Mouse (Mus musculus) cerebellum, adult 11-12 months (tissue): ENCODE measurements around the gene Sufu.

ENCODE experiments used
- DNase-seq: peaks from one replicate; pipeline ENCODE4 v3.0.0; 2022

Sufu gene

DNA sequence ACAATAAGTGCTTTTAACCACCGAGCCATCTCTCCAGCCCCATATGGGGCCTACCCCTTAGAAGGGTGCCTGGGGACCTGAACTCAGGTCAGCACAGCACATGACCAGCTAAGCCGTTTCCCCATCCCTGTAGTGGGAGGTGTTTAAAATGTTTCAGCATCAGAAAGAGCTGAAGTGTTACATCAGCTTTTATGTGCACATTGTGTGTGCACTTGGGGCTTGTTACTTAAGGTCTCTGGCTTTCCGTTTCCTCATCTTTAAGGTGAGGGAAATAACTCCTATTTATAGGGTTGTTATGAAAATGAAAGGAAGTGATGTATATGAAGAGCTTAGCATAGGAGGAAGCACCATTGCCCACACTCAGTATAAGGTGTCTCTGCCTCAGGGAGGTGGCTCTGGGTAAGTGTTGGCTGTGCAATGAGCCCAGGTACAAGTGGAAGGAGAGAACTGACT, 70.4 kb downstream of the Sufu start:
- no peak for DNase-seq

DNA sequence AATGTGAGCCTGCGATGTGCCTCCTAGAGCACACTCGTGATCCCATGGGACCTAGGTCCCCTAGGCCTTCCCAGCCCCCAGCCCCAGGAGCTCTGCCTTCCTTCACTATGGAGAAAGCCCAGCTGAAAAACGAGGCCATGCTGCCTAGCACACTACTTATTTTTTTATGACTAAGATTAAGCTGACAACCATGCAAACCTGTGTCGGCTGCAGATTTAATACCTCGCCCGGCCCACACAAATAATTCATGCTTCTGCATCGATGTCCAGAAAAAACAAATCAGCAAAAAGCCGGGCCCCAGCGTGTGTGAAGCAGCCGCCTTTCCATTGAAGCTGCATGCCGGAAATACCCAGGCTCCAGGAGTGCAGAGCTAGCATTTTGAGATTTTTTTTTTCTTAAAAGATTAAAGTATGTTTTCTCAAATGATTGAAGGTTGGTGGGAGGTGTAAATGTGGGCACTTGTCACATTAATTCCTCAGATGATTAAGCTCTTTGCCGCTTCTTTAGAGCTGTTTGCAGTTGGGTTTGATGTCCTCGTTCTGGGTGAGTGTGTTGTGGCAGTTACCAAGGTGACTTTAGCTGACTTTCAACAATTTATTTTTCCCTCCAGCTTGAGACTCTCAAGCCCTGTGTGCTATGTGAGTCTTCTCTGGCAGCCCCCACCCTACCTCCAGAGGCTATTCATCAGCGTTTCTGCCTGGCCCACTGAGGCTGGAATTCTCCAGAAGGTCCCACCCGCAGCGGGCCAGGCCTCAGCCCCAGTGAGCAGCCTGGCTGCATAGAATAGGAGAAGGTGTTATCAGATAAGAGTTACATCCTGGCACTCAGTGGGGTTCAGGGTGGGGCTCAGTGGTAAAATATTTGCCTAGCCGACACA, 73.9 kb downstream of the Sufu start:
- no peak for DNase-seq

DNA sequence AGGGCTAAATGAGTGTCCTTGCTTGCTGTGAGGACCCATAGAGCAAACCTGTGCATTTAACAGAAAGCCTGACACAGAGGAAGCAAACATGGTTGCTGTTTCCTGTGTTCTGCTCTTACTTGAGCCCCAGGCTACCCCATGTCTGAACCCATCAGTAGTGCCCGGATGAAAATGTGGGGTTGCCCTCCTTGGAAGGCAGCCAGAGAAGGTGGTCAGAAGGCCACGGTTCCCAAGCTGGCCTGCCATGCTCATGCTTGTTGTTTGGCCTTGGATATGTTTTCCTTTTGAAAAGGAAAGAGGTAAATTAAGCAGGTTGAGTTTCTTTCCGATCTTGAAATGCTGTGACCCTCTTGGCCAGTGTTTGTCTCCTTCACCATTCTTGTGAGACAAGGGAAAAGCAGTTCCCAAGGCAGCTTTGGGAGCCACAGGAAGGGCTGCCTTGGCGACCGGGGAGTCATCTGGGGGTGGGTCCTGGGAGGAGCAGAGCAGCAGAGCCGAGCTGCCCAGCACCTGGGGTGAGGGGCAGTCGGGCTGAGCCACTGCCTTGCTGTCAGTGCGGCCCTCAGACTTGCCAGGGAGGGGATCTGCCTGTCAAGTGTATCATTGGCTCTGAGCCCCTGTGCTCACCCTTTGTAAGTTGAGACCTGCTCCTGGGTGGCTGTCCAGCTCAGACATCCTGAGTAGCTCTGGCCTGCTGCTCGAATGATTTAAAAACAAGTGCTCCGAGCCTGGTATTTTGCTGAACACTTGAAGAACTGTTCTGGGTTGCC, 74.8 kb downstream of the Sufu start:
- no peak for DNase-seq

DNA sequence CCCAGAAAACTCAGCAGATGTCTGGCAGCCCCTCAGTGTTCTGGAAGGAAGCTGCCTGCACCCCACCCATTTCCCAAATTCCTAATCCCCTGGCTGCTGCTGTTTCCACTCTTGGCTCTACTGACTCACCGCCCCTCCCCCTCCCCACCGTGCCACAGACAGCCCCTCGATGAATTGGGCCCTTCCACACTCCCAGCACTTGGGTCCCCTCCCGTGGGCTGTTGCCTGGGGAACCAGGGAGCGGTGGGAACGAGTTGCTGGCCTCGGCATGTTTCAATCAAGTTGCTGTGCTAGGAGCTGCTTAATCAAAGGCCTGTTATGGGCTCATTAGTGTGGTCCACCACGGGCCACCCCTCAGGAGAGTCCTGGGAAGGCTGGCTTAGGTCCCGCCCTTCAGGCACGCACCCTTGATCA, 80.7 kb downstream of the Sufu start:
- DNase-seq: no peak

DNA sequence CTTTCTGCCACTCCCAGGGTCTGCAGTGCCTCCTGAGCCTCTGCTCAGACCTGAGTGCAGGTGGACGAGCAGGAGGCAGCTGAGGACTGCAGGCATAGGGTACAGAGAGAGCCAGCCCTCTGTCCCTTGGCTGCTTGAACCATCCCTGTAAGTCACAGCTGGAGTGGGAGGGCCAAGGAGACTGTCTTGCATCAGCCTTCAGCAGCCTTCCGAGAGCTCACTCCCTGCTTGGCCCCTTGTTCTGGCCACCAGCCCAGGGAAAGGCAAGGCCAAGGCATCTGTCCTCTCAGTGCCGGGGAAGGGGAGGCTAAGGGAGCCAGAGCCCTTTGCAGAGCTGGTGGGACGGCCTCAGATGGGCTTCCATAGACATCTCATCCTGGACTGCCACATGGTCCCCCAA, 81.5 kb downstream of the Sufu start:
- no peak for DNase-seq

DNA sequence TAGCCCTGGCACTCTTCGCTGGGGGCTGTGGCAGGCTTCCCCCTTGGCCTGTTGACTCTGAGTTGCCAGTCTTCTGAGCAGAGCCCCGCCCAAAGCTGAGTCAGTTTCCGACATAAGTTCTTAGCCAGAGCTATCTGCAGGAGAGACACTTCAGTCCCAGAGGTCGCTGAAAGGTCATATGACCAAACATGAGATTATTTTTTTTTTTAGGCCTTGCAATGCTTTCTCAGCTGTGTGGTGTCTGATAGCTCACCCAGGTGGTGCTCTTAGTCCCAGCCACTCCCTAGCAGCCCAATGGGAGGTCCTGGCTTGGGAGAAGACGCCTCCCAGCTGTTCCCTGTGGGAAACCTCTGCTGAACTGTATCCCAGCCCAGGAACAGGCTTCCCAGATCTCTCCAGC, 82.1 kb downstream of the Sufu start:
- DNase-seq: no peak

DNA sequence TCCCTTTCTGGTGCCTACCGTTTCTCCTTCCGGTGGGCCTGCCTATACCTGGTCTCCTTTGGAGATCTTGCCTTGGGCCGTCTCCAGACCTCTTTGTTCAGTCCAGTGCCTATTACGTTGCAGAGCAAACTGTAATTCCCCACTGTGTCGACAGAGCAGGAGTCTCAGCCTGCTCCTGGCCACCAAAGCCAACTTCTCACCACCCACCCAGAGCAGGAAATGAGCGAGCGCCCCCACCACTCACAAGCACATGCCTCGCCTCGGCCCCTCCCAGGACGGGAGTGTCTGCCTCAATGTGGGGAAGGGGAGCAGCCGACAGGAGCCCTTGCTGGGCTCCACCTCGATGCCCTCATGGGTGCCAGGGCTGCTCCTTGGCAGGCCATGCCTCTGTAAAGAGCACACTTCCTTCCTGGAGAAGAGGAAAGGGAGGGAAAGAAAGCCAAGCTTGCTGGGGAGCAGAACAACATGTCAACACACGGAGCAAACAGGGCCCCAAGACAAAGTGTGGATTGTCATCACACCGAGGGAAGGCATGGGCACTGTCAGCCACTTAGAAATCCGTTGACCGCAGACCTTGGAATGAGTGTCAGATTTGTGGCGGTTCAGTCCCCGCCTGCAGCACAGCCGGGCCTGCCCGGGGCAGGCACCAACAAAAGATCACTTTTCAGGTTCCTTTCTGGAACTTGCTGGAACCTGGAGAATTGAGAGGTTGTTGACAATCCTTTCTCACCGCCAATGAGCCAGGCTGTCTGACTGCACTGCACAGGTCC, 82.8 kb downstream of the Sufu start:
- DNase-seq: no peak

DNA sequence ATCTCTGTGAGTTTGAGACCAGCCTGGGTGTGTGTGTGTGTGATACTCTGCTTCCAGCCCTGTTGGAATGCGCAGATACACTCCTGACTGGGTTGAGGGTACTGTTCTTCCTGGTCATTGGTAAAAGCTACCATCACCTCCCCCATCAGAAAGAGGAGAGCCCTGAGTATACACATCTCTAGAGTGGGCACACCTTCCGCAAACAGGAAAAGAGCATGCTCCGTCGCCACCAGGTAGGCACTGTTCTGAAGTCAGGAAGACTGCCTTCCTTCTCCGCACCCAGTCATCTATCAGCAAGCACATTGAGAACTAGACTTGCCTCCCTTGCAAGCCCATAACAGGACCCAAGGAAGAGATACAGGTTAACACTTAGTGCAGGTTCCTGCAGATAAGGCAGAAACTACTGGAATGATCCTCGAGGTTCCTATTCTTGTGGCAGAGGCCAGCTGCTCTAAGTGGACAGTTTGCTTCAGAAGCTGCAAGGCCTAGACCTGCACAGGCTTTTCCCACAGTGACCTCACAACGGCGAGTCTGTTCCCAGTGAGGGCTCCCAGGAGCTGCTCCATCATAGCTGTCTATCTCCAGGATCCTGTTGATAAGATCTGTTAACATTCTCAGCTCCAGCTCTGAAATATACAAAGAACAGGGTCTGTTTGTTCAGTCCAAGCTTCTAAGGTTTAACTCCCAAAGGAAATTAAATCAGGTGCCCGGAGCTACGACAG, 84.1 kb downstream of the Sufu start:
- DNase-seq: no peak

DNA sequence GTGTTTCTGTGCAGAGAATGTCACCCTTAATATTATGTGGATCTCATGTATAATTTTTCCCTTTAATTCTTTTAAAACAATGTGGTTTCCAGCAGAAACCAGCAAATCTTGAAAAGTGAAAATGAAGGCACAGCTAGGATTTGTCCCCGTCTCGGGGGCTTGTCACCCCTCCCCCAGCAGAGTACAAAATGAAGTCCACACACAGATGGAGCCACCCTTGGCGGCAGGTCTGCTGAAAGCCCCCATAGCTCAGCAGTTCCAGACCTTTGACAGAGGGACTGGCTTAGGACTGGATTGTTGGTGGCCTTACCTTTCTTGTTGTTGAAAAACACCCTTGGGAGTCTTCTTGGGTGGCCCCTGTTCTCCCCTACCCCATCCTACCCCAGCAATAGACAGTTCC, 84.7 kb downstream of the Sufu start:
- DNase-seq: no peak

DNA sequence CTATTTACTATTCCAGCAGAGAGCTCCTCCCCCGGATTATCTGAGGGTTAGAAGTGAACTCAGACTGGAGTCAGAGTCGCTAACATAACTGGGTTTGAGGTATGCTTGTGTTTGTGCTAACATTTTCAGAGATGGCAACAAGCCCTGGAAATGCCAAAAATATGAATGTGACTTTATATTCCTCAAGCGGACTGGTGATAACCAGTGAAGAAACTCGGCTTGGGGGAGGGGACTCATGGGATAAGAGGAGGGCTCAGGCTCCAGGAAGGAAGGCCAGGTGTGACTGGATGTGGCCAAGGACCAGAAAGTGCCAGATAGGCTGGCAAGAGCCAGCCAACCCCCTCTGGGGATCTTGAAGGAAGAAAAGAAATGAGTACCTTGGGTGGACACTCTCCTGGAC, 85.1 kb downstream of the Sufu start:
- no peak for DNase-seq

DNA sequence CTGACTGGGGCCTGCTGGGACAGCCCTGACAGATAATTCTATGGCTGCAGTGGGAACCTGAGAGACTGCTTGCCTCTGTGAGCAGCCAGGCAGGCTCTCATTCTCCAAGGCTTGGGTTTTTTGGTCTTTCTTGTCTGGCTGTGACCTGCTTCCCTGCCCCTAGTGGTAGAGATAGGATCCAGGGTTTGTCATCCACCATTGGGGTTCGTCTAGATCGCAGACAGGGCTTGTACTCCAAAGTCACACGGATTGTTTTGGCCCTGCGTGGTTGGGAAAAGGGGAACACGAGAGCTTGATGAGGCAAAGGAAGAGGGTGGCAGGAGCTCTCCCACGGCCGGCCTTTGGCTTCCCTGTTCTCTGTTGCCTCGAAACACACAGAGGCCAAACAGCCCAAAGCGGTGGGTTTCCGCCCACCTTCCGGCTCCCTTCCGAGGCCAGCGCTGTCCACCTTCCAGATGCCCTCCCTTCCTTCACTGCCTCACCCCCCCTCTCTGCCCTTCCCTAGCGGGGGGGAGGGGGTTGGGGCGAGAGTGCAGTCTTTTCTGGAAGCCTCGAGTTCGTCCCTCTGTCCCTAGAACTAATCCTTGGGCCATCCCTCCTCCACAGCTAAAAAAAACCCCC, 86.3 kb downstream of the Sufu start:
- DNase-seq: no peak

DNA sequence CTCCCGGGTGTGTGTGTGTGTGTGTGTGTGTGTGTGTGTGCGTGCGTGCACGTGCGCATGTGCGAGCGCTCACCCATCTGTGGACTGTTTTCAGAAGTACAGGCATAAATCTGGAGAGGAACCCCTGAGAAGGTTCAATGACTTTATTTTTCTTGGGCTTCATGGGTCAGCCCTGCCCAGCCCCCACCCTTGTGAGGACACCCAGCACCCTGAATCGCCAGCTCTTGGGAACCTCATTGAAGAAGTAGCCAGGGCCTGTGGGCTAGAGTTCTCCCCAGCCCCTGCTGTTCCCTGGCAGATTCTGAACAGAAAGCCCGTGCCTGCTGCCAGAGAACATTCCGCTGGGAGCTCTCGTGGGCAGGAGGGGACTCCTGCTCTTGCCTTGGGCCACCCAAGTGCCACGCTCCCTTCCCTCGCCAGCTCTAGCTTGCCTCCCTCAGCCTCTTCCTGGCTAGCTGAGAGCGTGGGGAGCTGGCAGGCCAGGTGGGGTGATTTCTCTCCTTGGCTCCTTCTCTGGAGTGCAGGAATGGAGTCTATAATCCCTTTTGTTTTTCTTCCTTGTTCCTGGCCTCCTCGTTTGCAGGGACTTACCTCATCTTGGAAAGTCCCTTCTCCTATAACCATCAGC, 87.1 kb downstream of the Sufu start:
- DNase-seq: peak; percentile 62

DNA sequence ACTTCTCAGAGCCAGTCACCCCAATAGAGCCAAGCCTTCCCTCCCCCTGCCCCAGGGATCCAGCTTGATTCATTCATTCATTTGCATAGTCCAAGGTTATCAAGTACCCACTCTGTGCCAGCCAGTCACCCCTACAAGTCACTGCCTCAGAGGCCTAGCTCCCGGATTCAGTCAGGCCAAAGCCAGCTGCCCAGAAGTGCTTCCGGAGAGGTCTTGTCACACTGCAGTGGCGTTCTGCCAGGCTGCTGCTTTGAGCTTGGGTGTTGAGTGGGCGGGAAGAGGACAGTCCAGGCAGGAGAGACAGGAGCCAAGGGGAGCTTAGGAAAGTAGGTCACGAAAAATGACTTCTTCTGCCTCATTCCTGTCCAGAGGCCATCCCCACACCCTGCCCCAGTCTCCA, 87.8 kb downstream of the Sufu start:
- no peak for DNase-seq

DNA sequence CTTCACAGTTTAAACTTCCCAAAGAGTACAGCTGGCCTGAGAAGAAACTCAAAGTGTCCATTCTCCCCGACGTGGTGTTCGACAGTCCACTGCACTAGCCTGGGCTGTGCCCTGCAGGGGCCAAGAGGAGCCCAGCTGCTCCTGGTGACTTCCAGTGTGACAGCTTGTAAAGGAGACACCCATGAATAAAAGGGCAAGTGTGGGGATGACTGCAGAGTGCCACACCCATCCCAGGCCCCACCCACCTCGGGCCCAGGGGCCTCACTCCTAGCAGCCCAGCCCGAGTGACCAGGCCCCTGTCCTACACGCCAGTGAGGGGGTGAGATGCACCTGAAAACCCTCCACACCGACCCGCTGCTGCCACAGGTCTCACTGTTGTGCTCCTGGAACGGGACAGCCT, 89.2 kb downstream of the Sufu start:
- no peak for DNase-seq

DNA sequence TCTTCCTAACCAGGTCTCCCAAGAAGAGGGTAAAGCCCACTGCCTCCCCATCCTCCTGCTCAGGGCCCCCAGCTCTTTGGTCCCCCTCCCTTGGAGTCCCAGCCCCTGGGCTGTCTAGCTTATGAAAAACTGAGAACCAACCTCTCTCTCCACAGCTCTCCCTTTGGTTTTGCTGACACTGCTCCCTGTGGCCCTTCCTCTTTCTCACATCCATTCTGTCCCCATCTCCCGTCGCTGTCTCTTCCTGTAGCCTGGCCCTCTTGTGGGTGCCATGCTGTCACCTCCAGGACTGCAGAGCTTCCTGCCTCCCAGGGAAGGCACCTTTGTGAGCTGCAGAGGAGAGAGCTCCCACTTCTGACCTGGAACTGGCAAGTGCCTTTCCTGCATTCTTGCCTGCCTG, 90.0 kb downstream of the Sufu start:
- DNase-seq: no peak

DNA sequence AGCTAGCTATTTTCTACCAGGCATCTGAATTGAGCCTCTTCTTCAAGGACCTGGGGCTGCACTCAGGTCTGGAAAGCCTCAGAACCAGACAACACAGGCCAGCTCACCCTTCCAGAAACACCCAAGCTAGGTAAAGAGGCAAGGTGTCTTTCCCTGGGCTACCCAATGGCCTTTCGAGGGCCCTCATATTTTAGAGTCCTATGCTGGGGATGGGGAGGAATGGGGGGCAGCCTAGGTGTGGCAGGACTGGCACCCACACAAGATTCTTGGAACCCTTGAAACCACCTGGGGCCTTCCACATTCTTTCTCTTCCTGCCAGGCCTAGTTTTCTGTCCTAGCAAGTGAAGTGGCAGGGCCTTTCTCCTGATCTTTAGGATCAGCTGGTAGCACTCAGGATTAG, 92.8 kb downstream of the Sufu start:
- DNase-seq: no peak

DNA sequence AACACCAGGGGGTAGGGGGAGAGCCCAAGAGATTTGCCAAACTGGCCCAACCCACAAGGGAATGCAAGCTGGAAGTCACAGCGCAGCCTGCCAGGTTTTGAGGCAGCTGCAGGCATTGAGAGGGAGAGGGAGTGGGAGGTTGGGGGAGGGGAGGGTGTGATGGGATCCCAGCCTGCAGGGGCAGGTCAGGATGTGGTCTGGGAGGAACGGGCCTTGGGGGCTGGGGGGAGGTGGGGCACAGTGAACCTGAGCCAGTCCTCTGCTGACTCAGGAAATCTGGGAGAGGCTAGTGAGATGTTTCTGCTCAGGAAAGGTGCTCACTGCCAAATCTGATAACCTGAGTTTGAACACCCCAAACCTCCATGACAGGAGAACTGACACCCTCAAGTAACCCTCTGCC, 93.9 kb downstream of the Sufu start:
- DNase-seq: no peak

DNA sequence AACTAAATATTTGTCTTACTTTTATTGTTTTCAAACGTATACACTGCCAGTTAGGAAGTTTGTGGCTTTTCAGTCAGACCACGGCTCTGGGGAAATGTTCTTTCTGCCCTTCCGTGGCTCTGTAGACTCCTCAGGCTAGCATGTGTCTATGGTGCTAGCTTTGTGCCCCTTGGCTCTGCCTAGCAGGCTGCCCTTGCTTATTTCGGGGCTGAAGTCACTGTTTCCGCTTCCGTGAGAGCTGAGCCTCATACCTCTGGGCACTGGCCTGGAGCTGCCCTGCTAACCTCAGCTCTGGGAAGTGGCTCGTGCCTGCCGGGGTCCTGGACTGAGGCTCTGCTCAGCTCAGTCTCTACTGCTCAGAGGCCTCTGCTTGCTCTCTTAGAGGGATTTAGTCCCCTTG, 98.4 kb downstream of the Sufu start:
- no peak for DNase-seq

DNA sequence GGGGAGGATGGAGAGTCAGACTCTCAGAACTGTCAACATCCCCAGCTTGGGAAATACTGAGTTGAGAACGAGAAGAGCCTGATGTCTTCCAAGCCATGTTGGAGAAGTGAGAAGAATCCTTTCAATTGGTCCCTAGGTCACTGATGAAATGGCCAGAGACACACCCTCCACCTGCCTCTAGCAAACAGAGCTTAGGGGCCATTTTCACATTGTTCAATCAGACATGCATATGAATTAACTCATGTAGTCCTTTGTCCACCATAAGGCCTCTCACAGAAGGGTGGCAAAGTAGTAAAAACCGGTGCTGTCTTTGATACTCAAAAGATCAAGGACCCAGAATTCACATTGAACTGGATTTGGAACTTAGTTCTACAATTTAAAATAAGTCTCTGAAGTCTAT, 100.5 kb downstream of the Sufu start:
- no peak for DNase-seq

DNA sequence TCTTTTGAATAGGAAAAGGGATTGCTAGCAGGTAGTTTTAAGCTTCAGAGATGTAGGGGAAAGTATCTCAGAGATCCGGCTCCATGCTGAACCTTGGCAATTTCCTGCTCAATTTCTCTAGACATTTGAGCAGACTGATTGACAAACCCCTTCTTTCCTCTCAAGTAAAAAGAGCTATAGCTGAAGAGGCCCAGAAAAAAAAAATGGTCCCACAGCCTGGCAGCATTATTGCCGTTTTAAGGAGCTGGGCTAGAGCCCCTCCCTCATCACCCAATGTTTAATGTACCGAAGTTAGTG, 102.8 kb downstream of the Sufu start:
- no peak for DNase-seq

DNA sequence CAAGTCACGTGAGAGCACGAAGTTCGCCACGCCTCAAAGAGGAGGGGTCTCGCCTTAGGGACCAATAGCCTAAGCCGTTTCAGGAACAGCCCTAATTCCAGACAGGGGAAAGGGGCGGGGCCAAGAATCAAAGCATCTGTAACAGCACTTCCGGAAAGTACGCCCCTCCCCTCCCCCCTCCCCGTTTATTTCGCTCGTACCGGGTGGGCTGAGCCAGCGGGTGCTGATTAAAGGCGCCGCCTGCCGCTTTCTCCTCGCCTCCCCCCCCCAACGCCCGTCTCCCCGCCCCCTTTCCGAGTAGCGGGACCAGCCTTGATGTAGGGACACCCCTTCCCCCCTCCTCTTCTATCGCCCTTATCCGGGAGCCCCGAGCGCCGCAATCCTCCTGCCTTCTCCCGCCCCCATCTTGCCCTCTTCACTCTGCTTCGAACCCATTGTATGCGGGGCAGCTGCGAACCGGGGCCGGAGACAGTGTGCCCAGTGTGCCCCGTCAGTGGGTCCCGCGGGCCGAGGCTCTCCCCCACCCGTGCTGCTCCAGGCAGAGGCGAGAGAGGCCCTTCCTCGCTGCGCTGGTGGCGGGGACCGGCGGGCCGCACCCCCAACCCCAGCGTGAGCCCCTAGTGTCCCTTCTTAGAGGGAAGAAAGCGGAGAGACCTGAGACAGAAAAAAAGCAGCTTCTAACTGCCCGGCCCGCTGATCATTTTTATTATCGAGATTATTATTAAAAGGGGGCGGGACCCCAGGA, 103.3 kb downstream of the Sufu start:
- peak; percentile 98 for DNase-seq
